Mouse (Mus musculus) ovary, adult 2 months (tissue): ENCODE data around the gene Mmp27. TPM values are rescaled to one million over a fixed set of nuclear protein-coding genes. Genes with fewer than 3 reads are reported as not detected.

Source experiments
- polyA plus RNA-seq: library from polyadenylated mRNA; depleted of rRNA; stranded (reverse); fragments of >200 nt; gene quantifications from 2 replicates; pipeline ENCODE4 v1.2.3, GENCODE M21; 2012; rRNA removed

The Mmp27 gene
- polyA plus RNA-seq = 0.18 TPM in 1 of 2 replicates, not detected in the other

DNA sequence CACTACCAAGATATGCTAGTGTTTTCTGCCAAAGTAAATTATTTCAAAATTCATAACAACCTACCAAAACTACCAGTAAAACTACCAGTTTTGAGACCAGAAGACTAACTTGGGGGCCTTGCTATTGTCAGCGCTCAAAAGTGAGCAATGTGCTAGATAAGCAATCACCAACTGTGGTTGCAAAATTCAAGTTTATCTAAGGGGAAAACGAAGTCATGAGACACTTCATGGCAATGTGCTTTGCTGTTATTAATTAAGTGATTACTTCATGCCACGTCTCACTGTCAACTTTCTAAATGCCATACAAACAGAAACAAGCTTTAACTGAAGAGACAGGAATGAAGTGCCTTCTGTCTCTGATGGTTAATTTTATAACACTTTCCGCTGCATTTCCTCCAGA, at the start of gene Mmp27:
Gene Mmp27, plus strand, starts transcription at position 235 of the 400 bp plus-strand sequence.

DNA sequence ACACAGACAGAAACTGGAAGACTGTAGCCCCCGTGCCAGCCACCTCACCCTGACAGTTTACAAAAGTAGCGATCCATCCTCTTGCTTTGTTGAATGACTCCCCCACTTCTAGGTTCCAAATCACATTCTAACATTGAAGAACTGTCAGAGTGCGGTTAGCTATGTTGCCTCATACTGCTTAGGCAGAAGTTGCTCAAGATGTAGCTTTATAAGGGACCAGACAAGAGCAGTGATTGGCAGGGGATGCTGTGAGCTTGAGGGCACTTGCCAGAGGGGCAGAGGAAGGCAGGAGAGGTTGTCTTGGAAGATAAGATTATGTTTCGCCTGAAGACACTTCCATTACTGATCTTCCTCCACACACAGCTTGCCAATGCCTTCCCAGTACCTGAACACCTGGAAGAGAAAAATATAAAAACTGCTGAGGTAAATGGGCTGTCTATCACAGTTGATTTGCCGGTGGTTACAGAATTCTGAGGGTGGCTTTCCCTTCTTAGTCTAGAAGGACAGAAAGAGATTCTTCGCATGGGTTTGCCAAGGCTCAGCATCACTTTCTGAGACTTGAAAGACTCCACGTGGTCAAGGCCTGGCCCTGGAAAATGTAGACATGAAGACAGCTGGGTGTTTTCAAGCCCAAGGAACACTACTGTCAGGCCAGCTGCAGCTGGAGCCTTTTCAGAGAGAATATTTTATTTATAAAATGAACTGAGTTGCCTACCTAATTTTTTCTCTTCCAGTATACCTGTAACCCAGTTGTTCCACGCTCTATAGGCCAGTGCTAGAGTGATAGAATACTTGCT, 12.8 kb upstream of the Mmp27 start, which contains the start of gene Mmp8:
Gene Mmp8, plus strand, starts transcription at position 236 of the 797 bp plus-strand sequence.

DNA sequence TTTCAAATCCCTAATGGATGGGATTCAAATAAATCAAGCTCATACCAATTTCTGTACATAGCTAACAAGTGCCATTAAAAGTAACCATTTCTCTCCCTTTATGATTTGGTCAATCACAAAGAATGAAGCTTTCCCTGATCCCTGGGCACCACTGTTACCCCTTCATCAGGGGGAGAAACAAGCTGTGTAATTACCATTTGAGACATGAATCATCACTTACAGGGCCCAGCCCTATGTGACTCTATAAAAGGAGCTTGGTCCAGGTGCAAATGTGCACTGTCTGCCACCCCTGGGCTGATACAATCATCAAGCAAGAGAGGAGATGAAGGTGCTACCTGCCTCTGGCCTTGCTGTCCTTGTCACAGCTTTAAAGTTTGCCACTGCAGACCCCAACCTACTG, 56.7 kb downstream of the Mmp27 start, which contains the start of gene Mmp20:
Gene Mmp20, plus strand, starts transcription at position 301 of the 400 bp plus-strand sequence.

Other genes starting within 250 kb of the Mmp27 start
- 0.80 and 0.81 TPM in 2 replicates for gene Mmp12, start 227.0 kb upstream of the Mmp27 start, polyA plus RNA-seq
- gene Mmp1b, start 183.3 kb upstream of the Mmp27 start, polyA plus RNA-seq = not detected in 2 replicates
- gene Mmp3, start 125.6 kb upstream of the Mmp27 start, polyA plus RNA-seq = 0.90 and 1.4 TPM in 2 replicates
- gene Mmp10, start 69.0 kb upstream of the Mmp27 start, polyA plus RNA-seq = 0.11 and 0.63 TPM in 2 replicates
- gene Mmp8, start 12.9 kb upstream of the Mmp27 start, polyA plus RNA-seq = 0.61 and 0.70 TPM in 2 replicates
- gene Mmp20, start 56.8 kb downstream of the Mmp27 start, polyA plus RNA-seq = not detected in 2 replicates
- 1.5 and 6.2 TPM in 2 replicates for gene Mmp7, start 120.7 kb downstream of the Mmp27 start, polyA plus RNA-seq
- gene Tmem123, start 192.6 kb downstream of the Mmp27 start, polyA plus RNA-seq = 74.7 and 107 TPM in 2 replicates